7 mouse cellular contexts compared by ENCODE assay signal in the genomic region with DNA sequence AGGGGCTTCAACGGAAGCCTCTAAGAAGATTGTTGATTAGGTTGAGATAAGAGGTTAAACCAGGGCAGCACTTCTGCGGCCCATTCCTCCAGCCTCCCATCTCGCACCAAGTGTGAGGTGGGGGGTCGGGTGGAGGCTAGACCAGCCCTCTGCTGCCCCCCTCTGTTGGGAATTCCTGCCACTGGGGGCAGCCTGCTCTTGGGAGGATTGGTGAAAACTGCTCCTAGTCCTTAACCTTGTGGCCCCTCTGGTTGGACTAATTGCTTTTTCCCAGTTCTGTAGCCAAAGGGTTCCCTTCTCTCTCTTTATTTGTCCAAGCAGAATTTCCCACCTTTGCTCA.
A peak's percentile ranks its signal among the peaks of the same experiment; 100 is the strongest.
DNase-seq lines count a peak whose midpoint lies in the region; ATAC-seq and TF ChIP-seq lines count a peak whose summit lies in the region.

No protein-coding gene starts in this region.

- WGBS in kidney, embryonic 15.5 days = 7% methylated on average over 4 of the region's 4 CpGs
- 0% methylated on average over 4 of the region's 4 CpGs for WGBS in liver, embryonic 14.5 days (ENCODE audit: insufficient replicate concordance)

- peak; percentile 87 for TF ChIP-seq CTCF in liver, embryonic 14.5 days (IDR thresholded peaks at IDR 0.05; ENCODE audit: low read depth)

- ATAC-seq in kidney, embryonic 15.5 days (replicated peaks; ENCODE audit: low FRiP score) = no peak
- peak; percentile 42 for ATAC-seq in liver, embryonic 14.5 days (ENCODE audit: insufficient read depth)
- ATAC-seq in cerebellum, adult (ENCODE audit: insufficient number of reproducible peaks, low FRiP score, low TSS enrichment) = no peak

- peak overlapping the region; percentile 31 for H3K4me2 ChIP-seq in kidney, embryonic 15.5 days
- peak overlapping the region; percentile 65 for H3K4me2 ChIP-seq in liver, embryonic 14.5 days (ENCODE audit: low read depth)

- H3K27ac ChIP-seq in kidney, embryonic 15.5 days = no peak overlapping the region
- peak overlapping the region; percentile 94 for H3K27ac ChIP-seq in liver, embryonic 14.5 days

- no peaks in the 10 kb centered on the region for H3K36me3 ChIP-seq in kidney, embryonic 15.5 days
- no peaks in the 10 kb centered on the region; the same call in 1 of the 2 replicates for H3K36me3 ChIP-seq in erythroblast, embryonic 14.5 days (ENCODE audit: control insufficient read depth)
- H3K36me3 ChIP-seq in liver, embryonic 14.5 days (replicated peaks; ENCODE audit: control insufficient read depth, insufficient read depth, low read depth) = no peaks in the 10 kb centered on the region

- peaks cover 38% of the 10 kb centered on the region for H3K4me1 ChIP-seq in kidney, embryonic 15.5 days
- H3K4me1 ChIP-seq in erythroblast, embryonic 14.5 days (ENCODE audit: control insufficient read depth) = peaks cover 58% of the 10 kb centered on the region
- peaks cover 26 to 27% of the 10 kb centered on the region in 2 experiments for H3K4me1 ChIP-seq in liver, embryonic 14.5 days (replicated peaks; ENCODE audit: control insufficient read depth in 2 of 2, insufficient read depth in 2 of 2, low read length in 1 of 2)

- H3K4me3 ChIP-seq in kidney, embryonic 15.5 days (replicated peaks) = no peak overlapping the region
- H3K4me3 ChIP-seq in erythroblast, embryonic 14.5 days (replicated peaks) = peak overlapping the region; percentile 67
- H3K4me3 ChIP-seq in liver, embryonic 14.5 days (ENCODE audit: insufficient read depth in 1 of 2, low read depth in 2 of 2, low read length in 2 of 2) = peak overlapping the region; percentile 40 to 55

- no peak for TF ChIP-seq EP300 in liver, embryonic 14.5 days (IDR thresholded peaks at IDR 0.05; ENCODE audit: low read depth)

- peaks cover 96% of the 10 kb centered on the region for H3K27me3 ChIP-seq in kidney, embryonic 15.5 days
- peaks cover 51% of the 10 kb centered on the region for H3K27me3 ChIP-seq in erythroblast, embryonic 14.5 days (ENCODE audit: control insufficient read depth)
- peaks cover 10% of the 10 kb centered on the region for H3K27me3 ChIP-seq in liver, embryonic 14.5 days (ENCODE audit: control insufficient read depth, insufficient read depth, low read length)

- no peaks in the 10 kb centered on the region for H3K9me3 ChIP-seq in kidney, embryonic 15.5 days (replicated peaks)
- peaks cover 4% of the 10 kb centered on the region for H3K9me3 ChIP-seq in erythroblast, embryonic 14.5 days (ENCODE audit: control insufficient read depth, low read length)
- no peaks in the 10 kb centered on the region; the same call in 1 of the 2 replicates for H3K9me3 ChIP-seq in liver, embryonic 14.5 days (ENCODE audit: control insufficient read depth, low read length)

- no peak for DNase-seq in kidney, adult 18-20 months
- peak; percentile 39 for DNase-seq in WW6 (ENCODE audit: low read depth, low spot score)
- peak in 1 of 3 experiments; percentile 45 for DNase-seq in liver, embryonic 14.5 days (ENCODE audit: low read depth in 3 of 3, low spot score in 3 of 3)
- no peak for DNase-seq in layer of hippocampus, postnatal 14 days (ENCODE audit: low spot score in 2 of 2)

- no peak overlapping the region for H3K9ac ChIP-seq in kidney, embryonic 15.5 days
- H3K9ac ChIP-seq in liver, embryonic 14.5 days (replicated peaks) = peak overlapping the region; percentile 73
